Mouse (Mus musculus): ENCODE data around the gene Tcp1.

Tcp1 gene

DNA sequence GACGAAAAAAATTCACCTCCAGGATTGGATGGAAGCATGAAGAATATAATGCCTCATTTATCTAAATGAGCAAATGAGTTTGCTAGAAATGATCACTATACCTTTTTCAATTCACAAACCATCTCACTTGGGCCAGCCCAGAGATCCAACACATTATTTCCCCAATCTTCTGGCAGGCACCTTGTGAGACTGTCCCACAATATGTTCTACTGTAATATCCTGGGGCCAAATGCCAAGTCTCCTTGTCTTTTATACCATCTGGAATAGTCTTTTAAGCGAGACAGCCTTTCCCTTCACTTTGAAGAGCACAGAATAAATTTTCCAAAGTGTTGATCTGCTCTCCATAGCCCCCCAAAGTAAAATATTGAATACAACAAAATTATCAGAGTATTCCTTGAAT lies 58.4 kb downstream of the Tcp1 start:
- no peak for DNase-seq (ENCODE audit: low read depth, low spot score)

Data from WW6 (cell line).